Mouse (Mus musculus) heart, embryonic 16.5 days (tissue): Measurements from ENCODE around the gene Dnah8. TPM values are rescaled to one million over a fixed set of nuclear protein-coding genes. Genes with fewer than 3 reads are reported as not detected.
A peak's percentile ranks its signal among the peaks of the same experiment; 100 is the strongest.

Experiments
- ATAC-seq: fragments of 200-750 bp; cut with Nextera tagmentation; replicated peaks from 2 replicates; pipeline ENCODE4 v1.8.0; 2017; ENCODE audit warnings: moderate number of reproducible peaks; ENCODE audit not compliant: insufficient read depth, low FRiP score; ENCODE audit errors: extremely low read depth
- H3K27ac ChIP-seq: fragments of 300-500 bp; sonication (generic); 2 replicates; pipeline ENCODE4 v1.5.1; 2014; ENCODE audit warnings: mild to moderate bottlenecking, low read length, control low read depth, moderate library complexity
- H3K27me3 ChIP-seq: fragments of 300-500 bp; sonication (generic); 2 replicates; pipeline ENCODE4 v1.6.1; 2014; ENCODE audit warnings: low read length, mixed read lengths; ENCODE audit not compliant: control insufficient read depth, insufficient read depth
- H3K36me3 ChIP-seq: fragments of 300-500 bp; sonication (generic); 2 replicates; pipeline ENCODE4 v1.6.1; 2014; ENCODE audit not compliant: control insufficient read depth, insufficient read depth
- H3K4me1 ChIP-seq: fragments of 300-500 bp; sonication (generic); 2 replicates; pipeline ENCODE4 v1.6.1; 2014; ENCODE audit warnings: low read length, mixed read lengths; ENCODE audit not compliant: control insufficient read depth, insufficient read depth
- H3K4me2 ChIP-seq: fragments of 300-500 bp; sonication (generic); 2 replicates; pipeline ENCODE4 v1.6.1; 2014; ENCODE audit warnings: low read depth, mild to moderate bottlenecking, control low read depth, low read length
- H3K4me3 ChIP-seq: fragments of 300-500 bp; sonication (generic); 2 replicates; pipeline ENCODE4 v1.5.1; 2014; ENCODE audit warnings: mild to moderate bottlenecking, control low read depth, low read length
- H3K9ac ChIP-seq: fragments of 300-500 bp; sonication (generic); 2 replicates; pipeline ENCODE4 v1.6.1; 2014; ENCODE audit warnings: low read length, control low read depth
- H3K9me3 ChIP-seq: fragments of 300-500 bp; sonication (generic); replicated peaks from 2 replicates; pipeline ENCODE4 v1.6.1; 2016; ENCODE audit warnings: low read length; ENCODE audit not compliant: control insufficient read depth
- WGBS: fragments of 180-500 bp; shearing (Covaris S2); extraction: QIAGEN DNeasy Blood & Tissue Kit; methylation state at CpG from one replicate; pipeline ENCODE4 v1.1.7; 2014; 5-methylcytosine and 5-hydroxymethylcytosine counted together
- polyA plus RNA-seq: library from polyadenylated mRNA; unstranded; fragments of >200 nt; fragmentation: Nextera tagmentation; extraction: Ambion mirVana; gene quantifications from 2 replicates; pipeline ENCODE4 v1.2.1, GENCODE M21; 2015

Gene Dnah8
- polyA plus RNA-seq, 1 experiment from 2014 or later: 2.9 TPM

DNA sequence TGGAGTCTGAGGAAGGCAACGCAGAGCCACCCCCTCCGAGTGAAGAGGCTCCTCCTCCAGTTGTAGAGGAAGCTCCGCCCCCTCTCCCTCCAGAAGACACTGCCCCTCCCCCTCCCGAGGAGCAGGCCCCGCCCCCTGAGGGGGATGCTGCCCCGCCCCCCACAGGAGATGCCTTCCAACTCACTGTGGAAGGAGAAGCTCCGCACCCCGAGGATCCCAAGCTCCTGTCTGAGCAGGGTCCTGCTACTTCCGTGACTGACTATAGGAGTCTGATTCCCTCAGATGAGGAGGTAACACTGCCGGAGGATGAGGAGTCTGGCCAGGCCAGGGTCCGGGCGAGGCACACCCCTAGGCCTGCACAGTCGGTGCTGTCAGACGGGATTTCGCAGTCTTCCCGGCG is 11.2 kb downstream of the Dnah8 start:
- Histone ChIP-seq H3K9ac (peak overlapping the region; percentile 41; the same call in 1 of the 2 replicates), H3K36me3 (no peaks in the 10 kb centered on the region), H3K4me3 (peak overlapping the region; percentile 39), H3K9me3 (no peaks in the 10 kb centered on the region), H3K27ac (no peak overlapping the region), H3K4me1 (0 out of 2 replicates have a peak, but pooled peaks cover 4% of the 10 kb centered on the region), H3K27me3 (no peaks in the 10 kb centered on the region), H3K4me2 (peak overlapping the region; percentile 61)
- WGBS: 20% methylated on average over 17 of the region's 17 CpGs
- no peak for ATAC-seq

DNA sequence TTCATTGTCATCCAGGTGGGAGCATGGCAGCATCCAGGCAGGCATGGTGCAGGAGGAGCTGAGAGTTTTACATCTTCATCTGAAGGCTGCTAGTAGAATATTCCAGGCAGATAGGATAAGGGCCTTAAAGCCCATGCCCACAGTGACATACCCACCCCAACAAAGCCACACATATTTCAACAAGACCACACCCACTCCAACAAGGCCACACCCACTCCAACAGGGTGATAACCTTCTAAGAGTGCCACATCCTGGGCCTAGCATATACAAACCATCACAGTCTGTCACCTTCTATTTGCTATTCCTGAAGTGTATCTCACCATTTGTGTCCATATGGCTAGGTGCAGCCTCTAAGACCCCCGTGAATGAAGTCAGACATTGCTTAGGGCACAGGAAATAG is 13.6 kb downstream of the Dnah8 start:
- Histone ChIP-seq H3K27me3 (no peaks in the 10 kb centered on the region), H3K4me1 (0 out of 2 replicates have a peak, but pooled peaks cover 4% of the 10 kb centered on the region), H3K27ac (no peak overlapping the region), H3K4me2 (no peak overlapping the region), H3K9me3 (no peaks in the 10 kb centered on the region), H3K36me3 (no peaks in the 10 kb centered on the region), H3K9ac (no peak overlapping the region), H3K4me3 (no peak overlapping the region)
- 45% methylated on average over 1 of the region's 1 CpGs for WGBS
- ATAC-seq: no peak

GRCm38 (mm10) chr17:30638996-30639395 is 14.8 kb downstream of the Dnah8 start:
- H3K27me3 ChIP-seq: no peaks in the 10 kb centered on the region
- WGBS: 70% methylated on average over 2 of the region's 2 CpGs

GRCm38 (mm10) chr17:30640896-30641295 is 16.7 kb downstream of the Dnah8 start:
- no peak for ATAC-seq
- H3K4me3 ChIP-seq: no peak overlapping the region
- H3K27ac ChIP-seq: no peak overlapping the region
- no peaks in the 10 kb centered on the region for H3K9me3 ChIP-seq
- no peak overlapping the region for H3K9ac ChIP-seq
- no peaks in the 10 kb centered on the region for H3K27me3 ChIP-seq
- H3K4me2 ChIP-seq: no peak overlapping the region
- 90% methylated on average over 5 of the region's 5 CpGs for WGBS
- H3K4me1 ChIP-seq: no peaks in the 10 kb centered on the region
- no peaks in the 10 kb centered on the region for H3K36me3 ChIP-seq

More at GRCm38 (mm10) chr17:30638996-30639395, 14.8 kb downstream of the Dnah8 start:
- Histone ChIP-seq H3K4me3 (no peak overlapping the region), H3K36me3 (no peaks in the 10 kb centered on the region), H3K4me1 (0 out of 2 replicates have a peak, but pooled peaks cover 4% of the 10 kb centered on the region), H3K27ac (no peak overlapping the region), H3K4me2 (no peak overlapping the region), H3K9me3 (no peaks in the 10 kb centered on the region), H3K9ac (no peak overlapping the region)
- no peak for ATAC-seq

DNA sequence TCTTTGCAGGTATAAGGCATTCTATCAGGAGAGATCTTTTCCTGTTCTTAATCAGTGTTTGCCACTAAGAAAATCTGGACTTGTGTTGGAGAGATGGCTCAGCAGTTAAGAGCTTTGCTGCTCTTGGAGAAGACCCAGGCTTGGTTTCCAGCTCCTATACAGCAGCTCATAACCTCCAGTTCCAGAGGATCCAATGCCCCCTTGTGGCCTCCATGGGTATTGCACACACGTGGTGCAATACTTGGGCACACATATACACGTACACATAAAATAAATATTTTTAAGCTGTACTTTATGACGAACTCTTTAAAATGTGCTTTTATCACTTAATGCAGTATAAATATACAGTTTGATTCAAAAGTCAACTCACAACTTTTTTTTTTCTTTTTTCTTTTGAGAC is 24.6 kb downstream of the Dnah8 start:
- H3K4me1 ChIP-seq: no peaks in the 10 kb centered on the region
- 0 out of 2 replicates have a peak, but pooled peaks cover 5% of the 10 kb centered on the region for H3K9me3 ChIP-seq
- H3K27me3 ChIP-seq: no peaks in the 10 kb centered on the region
- H3K4me3 ChIP-seq: no peak overlapping the region
- WGBS: 94% methylated on average over 3 of the region's 3 CpGs
- H3K27ac ChIP-seq: no peak overlapping the region
- no peak overlapping the region for H3K4me2 ChIP-seq
- no peak for ATAC-seq
- H3K36me3 ChIP-seq: no peaks in the 10 kb centered on the region
- H3K9ac ChIP-seq: no peak overlapping the region

DNA sequence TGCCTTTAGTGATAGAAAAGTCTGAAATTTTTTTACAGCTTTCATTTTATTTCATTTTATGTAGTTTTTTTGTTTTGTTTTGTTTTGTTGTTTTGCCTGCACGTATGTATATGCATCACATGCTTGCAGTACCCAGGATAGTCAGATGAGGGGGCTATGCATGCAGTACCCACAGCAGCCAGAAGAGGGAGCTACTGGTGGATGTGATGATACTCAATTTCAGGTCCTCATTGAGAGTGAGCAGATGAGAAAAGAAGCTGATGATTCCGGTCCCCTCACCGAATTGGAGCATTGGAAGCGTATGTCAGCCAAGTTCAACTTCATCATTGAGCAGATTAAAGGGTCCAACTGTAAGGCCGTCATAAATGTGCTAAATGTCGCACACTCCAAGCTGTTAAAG is 28.9 kb downstream of the Dnah8 start:
- ATAC-seq: no peak
- Histone ChIP-seq H3K4me3 (no peak overlapping the region), H3K36me3 (no peaks in the 10 kb centered on the region), H3K27me3 (no peaks in the 10 kb centered on the region), H3K4me1 (no peaks in the 10 kb centered on the region), H3K9ac (no peak overlapping the region), H3K4me2 (no peak overlapping the region), H3K9me3 (0 out of 2 replicates have a peak, but pooled peaks cover 5% of the 10 kb centered on the region), H3K27ac (no peak overlapping the region)
- 95% methylated on average over 6 of the region's 6 CpGs for WGBS

GRCm38 (mm10) chr17:30657530-30658151 is 33.5 kb downstream of the Dnah8 start:
- Histone ChIP-seq H3K4me1 (no peaks in the 10 kb centered on the region), H3K9me3 (0 out of 2 replicates have a peak, but pooled peaks cover 5% of the 10 kb centered on the region), H3K27me3 (no peaks in the 10 kb centered on the region), H3K9ac (peak overlapping the region; percentile 50), H3K36me3 (no peaks in the 10 kb centered on the region), H3K27ac (peak overlapping the region; percentile 69; the same call in 1 of the 2 replicates), H3K4me3 (peak overlapping the region; percentile 58), H3K4me2 (peak overlapping the region; percentile 56)
- WGBS: 60% methylated on average over 8 of the region's 8 CpGs
- ATAC-seq: no peak

DNA sequence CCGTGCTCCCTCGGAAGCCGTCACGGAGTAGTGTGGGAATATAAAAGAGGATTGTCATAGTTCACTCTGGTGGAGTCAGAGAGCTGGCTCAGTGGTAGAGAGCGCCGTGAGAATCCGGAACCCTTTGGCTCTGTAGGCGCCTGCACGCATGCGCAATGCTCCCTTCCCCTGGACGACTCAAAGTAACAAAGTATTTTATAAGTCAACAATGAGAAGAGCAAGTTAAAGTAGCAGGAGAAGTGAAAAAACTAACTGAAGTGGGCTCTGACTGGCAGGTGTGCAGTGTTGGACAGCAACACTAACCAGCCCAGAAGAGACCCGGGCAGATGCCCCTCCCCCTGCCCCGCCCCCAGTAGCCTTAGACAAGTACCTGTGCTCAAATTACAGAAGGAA is 34.0 kb downstream of the Dnah8 start:
- WGBS: 15% methylated on average over 13 of the region's 13 CpGs
- ATAC-seq: peak; percentile 65
- Histone ChIP-seq H3K9ac (peak overlapping the region; percentile 50), H3K4me2 (peak overlapping the region; percentile 56), H3K27me3 (no peaks in the 10 kb centered on the region), H3K4me1 (no peaks in the 10 kb centered on the region), H3K36me3 (no peaks in the 10 kb centered on the region), H3K27ac (peak overlapping the region; percentile 69), H3K4me3 (peak overlapping the region; percentile 58), H3K9me3 (no peaks in the 10 kb centered on the region)

GRCm38 (mm10) chr17:30662131-30662530 is 38.0 kb downstream of the Dnah8 start:
- no peak overlapping the region for H3K27ac ChIP-seq
- H3K4me1 ChIP-seq: no peaks in the 10 kb centered on the region
- H3K27me3 ChIP-seq: no peaks in the 10 kb centered on the region
- 71% methylated on average over 8 of the region's 8 CpGs for WGBS
- H3K4me3 ChIP-seq: no peak overlapping the region
- ATAC-seq: no peak
- peaks cover 5% of the 10 kb centered on the region; the same call in 1 of the 2 replicates for H3K9me3 ChIP-seq
- H3K36me3 ChIP-seq: no peaks in the 10 kb centered on the region
- H3K9ac ChIP-seq: no peak overlapping the region
- no peak overlapping the region for H3K4me2 ChIP-seq
